Mouse (Mus musculus) limb, embryonic 14.5 days (tissue): ENCODE results near the gene Ccn5. TPM values are rescaled to one million over a fixed set of nuclear protein-coding genes. Genes with fewer than 3 reads are reported as not detected.

Experiments
- ATAC-seq: fragments of 200-750 bp; cut with Nextera tagmentation; 2 replicates; pipeline ENCODE4 v1.8.0; 2017; ENCODE audit warnings: low read depth, moderate number of reproducible peaks, moderate TSS enrichment; ENCODE audit not compliant: low FRiP score
- DNase-seq: peaks from one replicate; pipeline ENCODE4 v3.0.0-alpha.2; 2015; ENCODE audit warnings: low spot score
- H3K27ac ChIP-seq: fragments of 300-500 bp; sonication (generic); replicated peaks from 2 replicates; pipeline ENCODE4 v1.5.1; 2014; ENCODE audit warnings: low read depth, mild to moderate bottlenecking, low read length, moderate library complexity, mixed read lengths
- H3K27me3 ChIP-seq: fragments of 300-500 bp; sonication (generic); 2 replicates; pipeline ENCODE4 v1.6.1; 2014; ENCODE audit warnings: low read length, mixed read lengths; ENCODE audit not compliant: control insufficient read depth, insufficient read depth
- H3K36me3 ChIP-seq: fragments of 300-500 bp; sonication (generic); 2 replicates; pipeline ENCODE4 v1.6.1; 2014; ENCODE audit warnings: mild to moderate bottlenecking, low read length, moderate library complexity, mixed read lengths; ENCODE audit not compliant: control insufficient read depth, insufficient read depth
- H3K4me1 ChIP-seq: fragments of 300-500 bp; sonication (generic); 2 replicates; pipeline ENCODE4 v1.6.1; 2014; ENCODE audit warnings: antibody characterized with exemption, low read length, mixed read lengths; ENCODE audit not compliant: control insufficient read depth, insufficient read depth
- H3K4me2 ChIP-seq: fragments of 300-500 bp; sonication (generic); replicated peaks from 2 replicates; pipeline ENCODE4 v1.6.1; 2014; ENCODE audit warnings: low read depth, mild to moderate bottlenecking, low read length, moderate library complexity; ENCODE audit not compliant: severe bottlenecking
- H3K4me3 ChIP-seq: fragments of 300-500 bp; sonication (generic); replicated peaks from 2 replicates; pipeline ENCODE4 v1.5.1; 2014; ENCODE audit warnings: low read length
- H3K9ac ChIP-seq: fragments of 300-500 bp; sonication (generic); 2 replicates; pipeline ENCODE4 v1.6.1; 2014; ENCODE audit warnings: mild to moderate bottlenecking, low read depth, low read length, moderate library complexity; ENCODE audit not compliant: severe bottlenecking
- H3K9me3 ChIP-seq: fragments of 300-500 bp; sonication (generic); 2 replicates; pipeline ENCODE4 v1.6.1; 2016; ENCODE audit warnings: low read length; ENCODE audit not compliant: control insufficient read depth
- POLR2A ChIP-seq: fragments of 200-500 bp; IDR thresholded peaks from 2 replicates; pipeline ENCODE4 v1.8.0; 2012; ENCODE audit warnings: inconsistent platforms, mild to moderate bottlenecking, moderate library complexity, borderline replicate concordance; ENCODE audit not compliant: insufficient read depth, insufficient read length; ENCODE audit errors: extremely low read depth
- WGBS: fragments of 180-500 bp; shearing (Covaris S2); extraction: QIAGEN DNeasy Blood & Tissue Kit; methylation state at CpG from one replicate; pipeline ENCODE4 v1.1.7; 2014; 5-methylcytosine and 5-hydroxymethylcytosine counted together
- polyA plus RNA-seq, 2 experiments: library from polyadenylated mRNA; depleted of rRNA in 1 of 2; stranded (reverse) in 1 of 2; unstranded in 1 of 2; fragments of >200 nt; fragmentation: Nextera tagmentation in 1 of 2; extraction: Ambion mirVana in 1 of 2; gene quantifications; 2 replicates each; pipeline versions ENCODE4 v1.2.1 to v1.2.3; 2012 to 2014

Gene Ccn5
- polyA plus RNA-seq, 2 experiments: 0.23 to 1.1 TPM

DNA sequence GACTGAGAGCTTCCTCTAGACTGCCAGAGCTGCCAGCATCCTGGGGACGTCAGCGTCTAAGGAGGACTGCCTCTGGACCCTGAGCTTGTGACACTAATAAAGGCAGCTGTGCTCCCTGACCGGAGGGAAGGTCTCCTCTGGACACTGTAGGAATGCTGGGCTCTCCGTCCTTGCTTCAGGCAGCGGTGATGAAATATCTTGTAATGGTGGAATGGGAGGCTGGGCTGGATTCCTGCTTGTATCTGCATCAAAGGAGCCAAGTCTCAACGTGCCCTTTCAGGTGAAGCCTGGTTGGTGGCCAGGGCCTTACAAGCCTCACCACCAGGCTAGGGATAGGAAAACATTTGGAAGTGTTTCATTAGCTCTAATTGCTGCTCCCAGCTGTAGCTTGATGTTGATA, 33.6 kb upstream of the Ccn5 start:
- Histone ChIP-seq H3K4me3 (no peak overlapping the region), H3K4me1 (no peaks in the 10 kb centered on the region), H3K9me3 (no peaks in the 10 kb centered on the region), H3K27ac (no peak overlapping the region), H3K36me3 (no peaks in the 10 kb centered on the region), H3K9ac (no peak overlapping the region), H3K4me2 (no peak overlapping the region), H3K27me3 (no peaks in the 10 kb centered on the region)
- 73% methylated on average over 6 of the region's 6 CpGs for WGBS
- no peak for DNase-seq
- no peak for ATAC-seq
- no peak for TF ChIP-seq POLR2A

DNA sequence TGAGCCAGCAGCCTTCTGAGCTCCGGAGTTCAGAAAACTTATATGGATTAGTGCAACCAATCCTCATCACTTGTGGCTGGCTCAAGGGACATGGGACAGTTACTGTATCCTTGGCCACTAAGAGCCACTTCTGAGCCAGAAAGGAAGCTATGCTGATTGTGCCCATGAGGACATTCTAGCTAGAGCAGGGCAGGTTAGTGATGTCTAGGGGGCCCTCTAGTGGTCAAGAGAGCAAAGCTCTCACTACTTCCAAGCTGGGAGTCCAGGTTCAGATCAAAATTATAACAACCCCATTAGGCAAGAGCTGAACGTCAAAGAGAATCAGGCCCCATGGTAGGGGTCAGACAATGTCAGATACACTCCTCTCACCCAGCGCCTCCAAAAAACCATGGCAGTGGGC, 33.0 kb upstream of the Ccn5 start:
- no peak overlapping the region for H3K4me3 ChIP-seq
- no peak overlapping the region for H3K9ac ChIP-seq
- H3K4me1 ChIP-seq: no peaks in the 10 kb centered on the region
- no peaks in the 10 kb centered on the region for H3K36me3 ChIP-seq
- no peaks in the 10 kb centered on the region for H3K27me3 ChIP-seq
- TF ChIP-seq POLR2A: no peak
- 36% methylated on average over 3 of the region's 3 CpGs for WGBS
- no peak overlapping the region for H3K27ac ChIP-seq
- no peaks in the 10 kb centered on the region for H3K9me3 ChIP-seq
- no peak overlapping the region for H3K4me2 ChIP-seq
- DNase-seq (peak; percentile 71), ATAC-seq (no peak)

DNA sequence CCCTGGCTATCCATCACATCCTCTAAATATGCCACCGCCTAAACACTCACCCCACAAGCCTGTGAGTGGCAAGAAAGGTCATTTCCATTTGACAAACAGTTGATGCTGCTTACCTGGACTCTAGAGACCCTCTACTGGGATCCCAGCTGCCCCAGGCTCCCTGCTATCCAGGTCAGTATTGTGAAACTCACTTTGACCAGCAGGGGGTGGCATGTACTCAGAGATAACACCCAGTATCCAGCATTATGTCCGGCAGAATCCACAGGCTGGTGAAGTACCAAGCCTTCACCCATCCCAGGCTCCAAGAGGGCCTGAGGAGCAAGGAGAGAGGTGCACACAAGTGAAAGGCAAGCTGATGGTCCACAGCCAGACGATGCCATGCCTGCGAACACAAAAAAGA, 32.2 kb upstream of the Ccn5 start:
- Histone ChIP-seq H3K9ac (no peak overlapping the region), H3K4me3 (no peak overlapping the region), H3K9me3 (no peaks in the 10 kb centered on the region), H3K27ac (no peak overlapping the region), H3K4me2 (no peak overlapping the region), H3K36me3 (no peaks in the 10 kb centered on the region), H3K27me3 (no peaks in the 10 kb centered on the region), H3K4me1 (no peaks in the 10 kb centered on the region)
- WGBS: 66% methylated on average over 4 of the region's 4 CpGs
- no peak for ATAC-seq
- DNase-seq: peak; percentile 54
- no peak for TF ChIP-seq POLR2A

DNA sequence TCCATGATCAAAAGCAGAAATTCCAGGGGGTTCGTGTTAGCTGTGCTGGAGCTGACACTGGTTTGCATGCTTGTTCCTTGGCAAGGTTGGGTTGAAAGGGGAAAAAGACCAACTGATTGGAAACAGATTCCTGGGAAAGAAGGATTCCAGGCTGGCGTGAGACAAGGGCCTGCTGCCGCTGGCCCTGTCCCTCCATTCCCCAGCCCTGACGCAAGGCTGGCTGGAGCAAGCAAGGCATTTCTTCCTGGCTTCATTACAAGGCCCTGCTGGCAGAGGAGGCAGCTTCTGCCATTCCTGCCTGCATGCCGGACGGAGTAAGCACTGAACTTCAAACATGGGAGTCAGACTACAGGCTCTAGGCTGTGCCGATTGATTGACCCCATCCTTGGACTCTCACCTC, 22.2 kb upstream of the Ccn5 start:
- Histone ChIP-seq H3K36me3 (no peaks in the 10 kb centered on the region), H3K4me1 (no peaks in the 10 kb centered on the region), H3K27ac (no peak overlapping the region), H3K4me3 (no peak overlapping the region), H3K9ac (no peak overlapping the region), H3K27me3 (no peaks in the 10 kb centered on the region), H3K9me3 (no peaks in the 10 kb centered on the region), H3K4me2 (no peak overlapping the region)
- WGBS: 40% methylated on average over 7 of the region's 7 CpGs
- ATAC-seq (peak; percentile 44; the same call in 1 of the 2 replicates), DNase-seq (peak; percentile 45)
- no peak for TF ChIP-seq POLR2A

DNA sequence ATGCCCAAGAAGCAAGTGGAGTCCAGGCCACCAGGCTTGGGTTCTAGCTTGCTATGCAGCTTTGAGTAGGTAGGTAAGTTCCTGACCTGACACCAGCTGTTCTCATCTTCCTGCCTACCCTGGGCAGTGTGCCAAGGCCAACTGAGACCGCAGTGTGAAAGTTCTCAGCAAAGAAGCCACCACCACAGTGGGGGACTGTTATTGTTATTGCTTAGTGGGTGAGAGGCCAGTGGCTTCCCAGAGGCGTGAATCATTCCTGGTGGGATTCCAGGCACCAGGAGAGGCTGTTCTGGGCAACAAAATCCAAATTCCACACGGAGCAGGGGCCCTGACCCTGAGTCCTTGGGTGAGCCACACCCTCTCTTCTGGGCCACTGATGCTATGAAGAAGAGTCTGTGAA, 19.8 kb upstream of the Ccn5 start:
- Histone ChIP-seq H3K9ac (no peak overlapping the region), H3K4me1 (no peaks in the 10 kb centered on the region), H3K27ac (no peak overlapping the region)

DNA sequence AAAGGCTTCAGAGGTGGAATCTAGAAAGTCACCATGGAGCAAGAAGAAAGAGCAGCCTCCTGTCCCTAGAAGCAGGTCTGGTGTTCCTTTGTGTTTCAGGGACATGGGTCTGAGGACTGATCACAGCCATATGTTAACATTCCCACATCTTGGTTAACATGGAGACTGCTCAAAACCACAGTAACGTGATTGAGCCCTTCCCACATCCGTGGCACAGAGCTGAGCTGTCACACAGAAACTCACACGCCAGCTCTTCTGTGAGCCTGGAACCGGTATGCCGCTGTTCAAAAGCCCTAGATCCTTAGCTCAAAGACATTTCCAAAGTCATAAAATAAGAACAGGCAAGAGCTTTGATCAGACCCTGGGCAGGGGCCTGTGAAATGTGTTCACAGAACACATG, 19.3 kb upstream of the Ccn5 start:
- no peak overlapping the region for H3K27ac ChIP-seq
- no peak overlapping the region for H3K4me3 ChIP-seq
- no peaks in the 10 kb centered on the region for H3K4me1 ChIP-seq
- H3K9ac ChIP-seq: no peak overlapping the region
- no peak for TF ChIP-seq POLR2A
- H3K36me3 ChIP-seq: no peaks in the 10 kb centered on the region
- no peaks in the 10 kb centered on the region for H3K9me3 ChIP-seq
- ATAC-seq (no peak), DNase-seq (peak; percentile 16)
- no peaks in the 10 kb centered on the region for H3K27me3 ChIP-seq
- H3K4me2 ChIP-seq: no peak overlapping the region
- WGBS: 47% methylated on average over 5 of the region's 5 CpGs

More for the DNA sequence above, 19.8 kb upstream of the Ccn5 start:
- Histone ChIP-seq H3K9me3 (no peaks in the 10 kb centered on the region), H3K36me3 (no peaks in the 10 kb centered on the region), H3K4me2 (no peak overlapping the region), H3K4me3 (no peak overlapping the region), H3K27me3 (no peaks in the 10 kb centered on the region)
- TF ChIP-seq POLR2A: no peak
- 56% methylated on average over 3 of the region's 3 CpGs for WGBS
- no peak for DNase-seq
- ATAC-seq: no peak
